Mouse (Mus musculus) MEL (cell line): Measurements from ENCODE around the gene Gm20388. TPM values are rescaled to one million over a fixed set of nuclear protein-coding genes. Genes with fewer than 3 reads are reported as not detected.

Experiments
- DNase-seq: peaks from one replicate; pipeline ENCODE4 v3.0.0; 2011; ENCODE audit warnings: low read depth, low spot score
- H3K27ac ChIP-seq: 2 replicates; pipeline ENCODE4 v1.5.1; 2012; ENCODE audit warnings: low read depth, mild to moderate bottlenecking, control low read depth, low read length, moderate library complexity; ENCODE audit not compliant: control insufficient read depth
- H3K27me3 ChIP-seq, 2 experiments: fragments of 150-350 bp in 1 of 2; sonication (generic) in 1 of 2; 2 replicates each; pipeline ENCODE4 v1.6.1; 2012; ENCODE audit warnings: low read length in 2 of 2, mild to moderate bottlenecking in 2 of 2, improper control_type of control experiment in 1 of 2, moderate library complexity in 1 of 2; ENCODE audit not compliant: insufficient read depth in 2 of 2, control insufficient read depth in 1 of 2
- H3K36me3 ChIP-seq, 2 experiments: 2 replicates each; pipeline ENCODE4 v1.6.1; 2012 to 2014; ENCODE audit warnings: low read length in 2 of 2, improper control_type of control experiment in 1 of 2, inconsistent platforms in 1 of 2, mild to moderate bottlenecking in 1 of 2; ENCODE audit not compliant: insufficient read depth in 2 of 2, control insufficient read depth in 1 of 2
- H3K4me1 ChIP-seq, 2 experiments: fragments of 150-350 bp in 1 of 2; sonication (generic) in 1 of 2; 2 replicates each; pipeline ENCODE4 v1.6.1; 2012; ENCODE audit warnings: low read length in 2 of 2, improper control_type of control experiment in 1 of 2, mild to moderate bottlenecking in 1 of 2; ENCODE audit not compliant: insufficient read depth in 2 of 2, control insufficient read depth in 1 of 2
- H3K4me3 ChIP-seq, 2 experiments: fragments of 150-350 bp in 1 of 2; sonication (generic) in 1 of 2; 2 replicates each; pipeline ENCODE4 v1.5.1; 2012; ENCODE audit warnings: low read depth in 2 of 2, low read length in 2 of 2, mild to moderate bottlenecking in 2 of 2, moderate library complexity in 2 of 2, control low read depth in 1 of 2, improper control_type of control experiment in 1 of 2; ENCODE audit not compliant: control insufficient read depth in 1 of 2, insufficient read depth in 1 of 2
- H3K79me2 ChIP-seq: 2 replicates; pipeline ENCODE4 v1.6.1; 2012; ENCODE audit warnings: mild to moderate bottlenecking, low read length, moderate library complexity; ENCODE audit not compliant: control insufficient read depth, poor library complexity, insufficient read depth
- H3K9ac ChIP-seq: 2 replicates; pipeline ENCODE4 v1.6.1; 2012; ENCODE audit warnings: low read depth, mild to moderate bottlenecking, control low read depth, low read length, moderate library complexity; ENCODE audit not compliant: control insufficient read depth, poor library complexity, severe bottlenecking
- H3K9me3 ChIP-seq: fragments of 150-350 bp; sonication (generic); replicated peaks from 2 replicates; pipeline ENCODE4 v1.6.1; 2012; ENCODE audit warnings: mild to moderate bottlenecking, low read length, improper control_type of control experiment, moderate library complexity; ENCODE audit not compliant: insufficient read depth
- CHD1 ChIP-seq: IDR thresholded peaks from 2 replicates; pipeline ENCODE4 v1.6.1; 2012; ENCODE audit warnings: low read depth, mild to moderate bottlenecking, inconsistent platforms, low read length, improper control_type of control experiment
- CHD2 ChIP-seq: IDR thresholded peaks from 2 replicates; pipeline ENCODE4 v1.6.1; 2011; ENCODE audit warnings: low read length, improper control_type of control experiment
- CTCF ChIP-seq, 3 experiments: IDR thresholded peaks in 2 of 3; conservative IDR thresholded peaks in 1 of 3; 2 replicates each; pipeline ENCODE4 v1.5.1; 2011 to 2012; ENCODE audit warnings: low read length in 3 of 3, low read depth in 2 of 3, mild to moderate bottlenecking in 2 of 3, improper control_type of control experiment in 1 of 3, inconsistent platforms in 1 of 3, mixed read lengths in 1 of 3, moderate library complexity in 1 of 3; ENCODE audit not compliant: control insufficient read depth in 1 of 3, insufficient read depth in 1 of 3, poor library complexity in 1 of 3, severe bottlenecking in 1 of 3
- JUND ChIP-seq: IDR thresholded peaks from 2 replicates; pipeline ENCODE4 v1.6.1; 2011; ENCODE audit warnings: low read depth, mild to moderate bottlenecking, improper control_type of control experiment, low read length
- KAT2A ChIP-seq: conservative IDR thresholded peaks from 2 replicates; pipeline ENCODE4 v1.6.1; 2012; ENCODE audit warnings: low read depth, low read length, improper control_type of control experiment, inconsistent platforms
- MAX ChIP-seq: IDR thresholded peaks from 2 replicates; pipeline ENCODE4 v1.6.1; 2011; ENCODE audit warnings: low read length, improper control_type of control experiment
- MAZ ChIP-seq: IDR thresholded peaks from 2 replicates; pipeline ENCODE4 v1.6.1; 2012; ENCODE audit warnings: low read depth, mild to moderate bottlenecking, inconsistent platforms, low read length, improper control_type of control experiment
- MYC ChIP-seq: IDR thresholded peaks from 2 replicates; pipeline ENCODE4 v1.6.1; 2011; ENCODE audit warnings: low read depth, mild to moderate bottlenecking, low read length, improper control_type of control experiment, moderate library complexity
- NRF1 ChIP-seq: IDR thresholded peaks from 2 replicates; pipeline ENCODE4 v1.6.1; 2014; ENCODE audit warnings: low read depth, mild to moderate bottlenecking, inconsistent platforms, low read length, improper control_type of control experiment, moderate library complexity; ENCODE audit not compliant: poor library complexity, insufficient read depth, severe bottlenecking
- RAD21 ChIP-seq: IDR thresholded peaks from 2 replicates; pipeline ENCODE4 v1.6.1; 2011; ENCODE audit warnings: mild to moderate bottlenecking, low read depth, low read length, improper control_type of control experiment
- TBP ChIP-seq: IDR thresholded peaks from 2 replicates; pipeline ENCODE4 v1.8.0; 2011; ENCODE audit warnings: low read depth, low read length, improper control_type of control experiment
- UBTF ChIP-seq: IDR thresholded peaks from 2 replicates; pipeline ENCODE4 v1.6.1; 2012; ENCODE audit warnings: low read depth, mild to moderate bottlenecking, inconsistent platforms, low read length, improper control_type of control experiment, moderate library complexity, borderline replicate concordance; ENCODE audit not compliant: insufficient read depth
- USF2 ChIP-seq, 2 experiments: IDR thresholded peaks; 2 replicates each; pipeline ENCODE4 v1.6.1; 2011 to 2012; ENCODE audit warnings: improper control_type of control experiment in 2 of 2, low read length in 2 of 2, borderline replicate concordance in 1 of 2, inconsistent platforms in 1 of 2, low read depth in 1 of 2, mild to moderate bottlenecking in 1 of 2; ENCODE audit not compliant: insufficient read depth in 1 of 2
- ZNF384 ChIP-seq: IDR thresholded peaks from 2 replicates; pipeline ENCODE4 v1.6.1; 2012; ENCODE audit warnings: low read depth, mild to moderate bottlenecking, inconsistent platforms, low read length, improper control_type of control experiment
- polyA plus RNA-seq, 2 experiments: library from polyadenylated mRNA; stranded (reverse) in 1 of 2; unstranded in 1 of 2; fragments of >175 nt in 1 of 2; fragments of >200 nt in 1 of 2; gene quantifications; 2 replicates each; pipeline versions ENCODE4 v1.2.1 to v1.2.4; 2012; ENCODE audit warnings: low replicate concordance in 2 of 2, low read depth in 1 of 2; ENCODE audit not compliant: insufficient read length in 2 of 2, insufficient read depth in 1 of 2, missing spikeins in 1 of 2
- total RNA-seq: library from RNA; depleted of rRNA; stranded (reverse); fragments of 300-350 nt; gene quantifications from 2 replicates; pipeline ENCODE4 v1.2.3, GENCODE M21; 2012

Gene Gm20388
- total and polyA plus RNA-seq, 3 experiments = 11.1 to 17.8 TPM; not detected in 1

DNA sequence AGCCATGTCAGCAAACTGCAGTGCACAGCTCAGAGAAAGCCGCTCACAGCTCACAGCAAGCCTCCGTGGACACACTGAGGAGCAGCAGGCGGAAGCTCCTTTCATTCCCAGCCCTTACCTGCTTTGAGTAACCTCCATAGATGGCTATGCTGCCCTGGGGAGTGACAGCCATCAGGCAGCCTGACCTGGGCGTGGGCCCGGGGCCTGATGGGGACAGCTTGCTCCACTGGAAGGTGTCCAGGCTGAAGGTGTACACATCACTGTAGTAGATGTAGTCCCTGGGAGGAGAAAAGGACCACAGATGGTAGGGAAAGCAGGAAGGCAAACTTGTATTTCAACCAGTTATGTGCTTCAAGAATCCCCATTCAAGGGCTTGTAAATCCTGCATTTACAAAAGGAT lies 1894.2 kb downstream of the Gm20388 start:
- Histone ChIP-seq H3K27ac (no peak overlapping the region), H3K79me2 (no peaks in the 10 kb centered on the region), H3K4me3 (no peak overlapping the region), H3K4me1 (no peaks in the 10 kb centered on the region), H3K27me3 (no peaks in the 10 kb centered on the region), H3K9ac (no peak overlapping the region), H3K36me3 (peaks cover 0 to 3% of the 10 kb centered on the region in 2 experiments; a peak in 2 of 4 replicates), H3K9me3 (no peaks in the 10 kb centered on the region)
- no peak for TF ChIP-seq MAX
- no peak for DNase-seq

DNA sequence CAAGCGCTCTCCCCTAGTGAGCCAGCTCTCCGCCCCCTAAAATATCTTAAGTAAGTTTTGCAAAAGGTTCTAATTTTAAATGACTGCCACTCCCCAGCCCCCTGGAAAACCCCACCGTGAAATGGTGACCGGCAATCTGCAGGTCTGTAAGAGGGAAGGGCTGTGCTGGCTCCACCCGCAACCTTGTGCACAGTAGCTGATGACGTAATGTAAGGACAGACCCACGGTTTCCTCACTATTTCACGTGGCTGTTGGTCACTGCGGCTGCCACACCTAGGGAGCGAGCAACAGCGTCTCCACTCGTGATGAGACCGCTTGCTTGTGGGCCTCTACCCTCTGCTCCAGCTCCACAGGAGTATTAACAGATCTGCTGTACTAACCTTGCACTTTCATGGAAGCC lies 1895.5 kb downstream of the Gm20388 start:
- peaks cover 0 to 5% of the 10 kb centered on the region in 2 experiments; a peak in 2 of 4 replicates for H3K36me3 ChIP-seq

DNA sequence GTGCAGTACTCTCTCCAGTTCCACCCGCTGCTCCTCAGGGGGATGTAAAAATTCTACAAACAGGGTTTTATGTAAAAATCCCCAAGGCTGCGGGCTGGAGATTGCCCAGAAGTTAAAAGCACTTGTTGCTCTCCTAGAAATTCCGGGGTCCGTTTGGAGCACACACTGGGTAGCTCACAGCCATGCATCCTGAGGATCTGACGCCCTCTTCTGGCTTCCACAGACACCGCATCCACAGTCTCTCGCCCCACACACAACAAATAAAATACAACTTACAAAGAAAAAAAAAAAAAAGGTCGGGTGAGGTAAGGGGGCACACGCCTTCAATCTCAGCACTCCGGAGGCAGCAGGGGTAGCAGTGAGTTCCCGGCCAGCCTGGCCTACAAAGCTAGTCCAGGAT lies 1897.4 kb downstream of the Gm20388 start:
- H3K27me3 ChIP-seq = no peaks in the 10 kb centered on the region
- no peak overlapping the region for H3K9ac ChIP-seq
- DNase-seq = no peak
- peaks cover 0 to 5% of the 10 kb centered on the region in 2 experiments; a peak in 2 of 4 replicates for H3K36me3 ChIP-seq
- no peak overlapping the region for H3K27ac ChIP-seq
- H3K4me1 ChIP-seq = no peaks in the 10 kb centered on the region
- no peak overlapping the region for H3K4me3 ChIP-seq
- no peak for TF ChIP-seq NRF1
- peak in 1 of 3 experiments; percentile 22; a peak in 2 of 6 replicates for TF ChIP-seq CTCF (IDR thresholded peaks at IDR 0.05 in 2 of 3, conservative IDR thresholded peaks at IDR 0.05 in 1 of 3; ENCODE audit: control insufficient read depth in 1 of 3, insufficient read depth in 1 of 3, low read depth in 2 of 3, low read length in 3 of 3, poor library complexity in 1 of 3, severe bottlenecking in 1 of 3)
- H3K79me2 ChIP-seq = no peaks in the 10 kb centered on the region
- no peaks in the 10 kb centered on the region for H3K9me3 ChIP-seq

More for the DNA sequence above, 1895.5 kb downstream of the Gm20388 start:
- H3K9ac ChIP-seq = no peak overlapping the region
- H3K9me3 ChIP-seq = no peaks in the 10 kb centered on the region
- H3K27me3 ChIP-seq = no peaks in the 10 kb centered on the region
- no peaks in the 10 kb centered on the region for H3K4me1 ChIP-seq
- H3K79me2 ChIP-seq = no peaks in the 10 kb centered on the region
- TF ChIP-seq MYC = no peak
- no peak for TF ChIP-seq ZNF384
- no peak for TF ChIP-seq RAD21
- TF ChIP-seq UBTF = no peak
- TF ChIP-seq TBP = no peak
- no peak for TF ChIP-seq KAT2A
- TF ChIP-seq MAZ = no peak
- TF ChIP-seq USF2 (IDR thresholded peaks at IDR 0.05; ENCODE audit: borderline replicate concordance in 1 of 2, insufficient read depth in 1 of 2, low read depth in 1 of 2, low read length in 2 of 2) = no peak
- no peak for TF ChIP-seq CHD1
- no peak for TF ChIP-seq CHD2
- no peak for TF ChIP-seq JUND
- TF ChIP-seq, all 39 proteins: peak for 0
- Histone ChIP-seq H3K4me3 (no peak overlapping the region), H3K27ac (no peak overlapping the region)
- DNase-seq = no peak
